Comparison of ENCODE assay signal across 33 mouse cellular contexts in genomic region chr14:55565748-55566147, GRCm38 (mm10). TPM values are rescaled to one million over a fixed set of nuclear protein-coding genes. Genes with fewer than 3 reads are reported as not detected.
DNase-seq lines count a peak whose midpoint lies in the region; ATAC-seq and TF ChIP-seq lines count a peak whose summit lies in the region.
"Had no signal": no experiment of that assay in that cellular context is flagged by ENCODE, and none has a peak within 500 bp of the region (broad histone marks: within the 10 kb centered on the region; RNA-seq: fewer than 3 reads in every experiment).

No protein-coding gene starts in this region.

- H3K4me2 ChIP-seq in hindbrain, postnatal 0 days (ENCODE audit: low read depth, low read length): no peak overlapping the region
- no peak overlapping the region for H3K4me2 ChIP-seq in hindbrain, embryonic 16.5 days (ENCODE audit: low read length)
- H3K4me2 ChIP-seq in limb, embryonic 13.5 days (replicated peaks): no peak overlapping the region
- H3K4me2 ChIP-seq in lung, postnatal 0 days (replicated peaks; ENCODE audit: low read depth, low read length): no peak overlapping the region
- H3K4me2 ChIP-seq: forebrain, embryonic 12.5 days; heart, embryonic 13.5 days; hindbrain, embryonic 14.5 days; liver, embryonic 13.5 days; midbrain, embryonic 13.5 days; neural tube, embryonic 15.5 days had no signal

- no peaks in the 10 kb centered on the region for H3K27me3 ChIP-seq in hindbrain, postnatal 0 days (ENCODE audit: insufficient read depth, low read length)
- H3K27me3 ChIP-seq in hindbrain, embryonic 16.5 days (replicated peaks; ENCODE audit: control insufficient read depth, insufficient read depth, low read length): no peaks in the 10 kb centered on the region
- H3K27me3 ChIP-seq in limb, embryonic 13.5 days: no peaks in the 10 kb centered on the region
- H3K27me3 ChIP-seq in limb, embryonic 10.5 days (ENCODE audit: low read depth, poor library complexity, severe bottlenecking): no peaks in the 10 kb centered on the region
- H3K27me3 ChIP-seq in lung, postnatal 0 days (replicated peaks; ENCODE audit: insufficient read depth, low read length): no peaks in the 10 kb centered on the region
- H3K27me3 ChIP-seq: forebrain, embryonic 12.5 days; heart, embryonic 13.5 days; liver, embryonic 13.5 days; midbrain, embryonic 13.5 days; neural tube, embryonic 15.5 days had no signal

- ATAC-seq in hindbrain, postnatal 0 days: no peak
- no peak for ATAC-seq in hindbrain, embryonic 16.5 days
- no peak for ATAC-seq in limb, embryonic 13.5 days (ENCODE audit: low FRiP score, low read depth)
- ATAC-seq in lung, postnatal 0 days: no peak
- ATAC-seq: activated CD4-positive, CD25-positive, alpha-beta regulatory T cell, adult 4 months; midbrain, embryonic 13.5 days had no signal

- DNase-seq in hindbrain, postnatal 0 days (ENCODE audit: low spot score): no peak
- no peak for DNase-seq in limb, embryonic 10.5 days (ENCODE audit: low spot score)
- DNase-seq in lung, postnatal 0 days (ENCODE audit: low spot score): no peak
- no peak for DNase-seq in lung, postnatal 14 days
- peak; percentile 35 for DNase-seq in NIH3T3 (ENCODE audit: low read depth)
- DNase-seq in adrenal gland, postnatal 4 days (ENCODE audit: low spot score in 2 of 2): no peak
- DNase-seq: adrenal gland, adult 2 months; adrenal gland, postnatal 36 days; cerebellum, adult 2 months; cerebellum, postnatal 14 days; gastrocnemius, postnatal 36 days; heart, adult 18-20 months; heart, postnatal 10 days; kidney, adult 9 months; layer of hippocampus, postnatal 36 days; left cerebral cortex, postnatal 4 days; liver, embryonic 13.5 days; retina, postnatal 1 day; right cerebral cortex, postnatal 14 days had no signal

- H3K9me3 ChIP-seq in hindbrain, postnatal 0 days (ENCODE audit: low read length): no peaks in the 10 kb centered on the region
- H3K9me3 ChIP-seq in hindbrain, embryonic 16.5 days (ENCODE audit: control insufficient read depth, low read length): no peaks in the 10 kb centered on the region
- no peaks in the 10 kb centered on the region for H3K9me3 ChIP-seq in limb, embryonic 13.5 days
- no peaks in the 10 kb centered on the region for H3K9me3 ChIP-seq in limb, embryonic 10.5 days (replicated peaks)
- no peaks in the 10 kb centered on the region for H3K9me3 ChIP-seq in lung, postnatal 0 days (ENCODE audit: low read length)
- H3K9me3 ChIP-seq: forebrain, embryonic 12.5 days; heart, embryonic 13.5 days; liver, embryonic 13.5 days; midbrain, embryonic 13.5 days; neural tube, embryonic 15.5 days had no signal

- peaks cover 61% of the 10 kb centered on the region for H3K36me3 ChIP-seq in hindbrain, postnatal 0 days (ENCODE audit: insufficient read depth, low read length)
- peaks cover 30% of the 10 kb centered on the region for H3K36me3 ChIP-seq in hindbrain, embryonic 16.5 days (ENCODE audit: control insufficient read depth, insufficient read depth, low read length)
- peaks cover 71% of the 10 kb centered on the region for H3K36me3 ChIP-seq in limb, embryonic 13.5 days
- peaks cover 78% of the 10 kb centered on the region for H3K36me3 ChIP-seq in limb, embryonic 10.5 days
- peaks cover 17% of the 10 kb centered on the region; the same call in 1 of the 2 replicates for H3K36me3 ChIP-seq in lung, postnatal 0 days (ENCODE audit: insufficient read depth, low read length)

- no peak for TF ChIP-seq EP300 in lung, postnatal 0 days (IDR thresholded peaks at IDR 0.05)

- H3K27ac ChIP-seq in hindbrain, postnatal 0 days: no peak overlapping the region
- no peak overlapping the region for H3K27ac ChIP-seq in hindbrain, embryonic 16.5 days (ENCODE audit: low read depth, low read length)
- no peak overlapping the region for H3K27ac ChIP-seq in limb, embryonic 13.5 days
- no peak overlapping the region for H3K27ac ChIP-seq in limb, embryonic 10.5 days
- no peak overlapping the region for H3K27ac ChIP-seq in lung, postnatal 0 days (ENCODE audit: low read length)
- H3K27ac ChIP-seq: forebrain, embryonic 12.5 days; heart, embryonic 13.5 days; hindbrain, embryonic 14.5 days; liver, embryonic 13.5 days; macrophage; midbrain, embryonic 13.5 days; neural tube, embryonic 15.5 days had no signal

- H3K4me3 ChIP-seq in hindbrain, postnatal 0 days (ENCODE audit: low read length): no peak overlapping the region
- H3K4me3 ChIP-seq in hindbrain, embryonic 16.5 days (ENCODE audit: low read length): no peak overlapping the region
- H3K4me3 ChIP-seq in limb, embryonic 13.5 days: no peak overlapping the region
- no peak overlapping the region for H3K4me3 ChIP-seq in limb, embryonic 10.5 days
- H3K4me3 ChIP-seq in lung, postnatal 0 days (ENCODE audit: low read depth, low read length): no peak overlapping the region
- H3K4me3 ChIP-seq: forebrain, embryonic 12.5 days; heart, embryonic 13.5 days; liver, embryonic 13.5 days; midbrain, embryonic 13.5 days; neural tube, embryonic 15.5 days had no signal

- H3K4me1 ChIP-seq in hindbrain, postnatal 0 days (ENCODE audit: insufficient read depth, low read length): peaks cover 15% of the 10 kb centered on the region
- H3K4me1 ChIP-seq in hindbrain, embryonic 16.5 days (ENCODE audit: control insufficient read depth, insufficient read depth, low read depth, low read length): peaks cover 13% of the 10 kb centered on the region
- H3K4me1 ChIP-seq in limb, embryonic 13.5 days: peaks cover 14% of the 10 kb centered on the region
- peaks cover 12% of the 10 kb centered on the region for H3K4me1 ChIP-seq in limb, embryonic 10.5 days
- peaks cover 7% of the 10 kb centered on the region; the same call in 1 of the 2 replicates for H3K4me1 ChIP-seq in lung, postnatal 0 days (ENCODE audit: insufficient read depth, low read depth, low read length)

- WGBS in hindbrain, postnatal 0 days: 76% methylated on average over 3 of the region's 3 CpGs
- 83% methylated on average over 3 of the region's 3 CpGs for WGBS in hindbrain, embryonic 16.5 days
- WGBS in limb, embryonic 13.5 days: 88% methylated on average over 3 of the region's 3 CpGs
- 86% methylated on average over 3 of the region's 3 CpGs for WGBS in limb, embryonic 10.5 days
- WGBS in lung, postnatal 0 days: 70% methylated on average over 3 of the region's 3 CpGs

- 0 out of 2 replicates have a peak, but pooled peaks have one; percentile 21 for TF ChIP-seq CTCF in hindbrain, postnatal 0 days (IDR thresholded peaks at IDR 0.05; ENCODE audit: low read depth)
- peak; percentile 35 for TF ChIP-seq CTCF in lung, postnatal 0 days (IDR thresholded peaks at IDR 0.05)

- H3K9ac ChIP-seq in hindbrain, postnatal 0 days (replicated peaks; ENCODE audit: low read length): no peak overlapping the region
- H3K9ac ChIP-seq in hindbrain, embryonic 16.5 days (ENCODE audit: low read depth, low read length): no peak overlapping the region
- H3K9ac ChIP-seq in limb, embryonic 13.5 days: peak overlapping the region; percentile 13; the same call in 1 of the 2 replicates
- no peak overlapping the region for H3K9ac ChIP-seq in lung, postnatal 0 days (replicated peaks; ENCODE audit: low read depth)
- H3K9ac ChIP-seq: forebrain, embryonic 12.5 days; heart, embryonic 13.5 days; hindbrain, embryonic 14.5 days; liver, embryonic 13.5 days; midbrain, embryonic 13.5 days; neural tube, embryonic 15.5 days had no signal

RNA-seq across cellular contexts. Expression of gene A730061H03Rik, which starts 5.5 kb away (rescaled TPM):
- not detected in 2 replicates for total RNA-seq in hindbrain, postnatal 0 days (2014; rRNA removed)
- 0.55 TPM in 1 of 2 replicates, not detected in the other for polyA plus RNA-seq in hindbrain, postnatal 0 days (2015; fragmentation: Nextera tagmentation; extraction: Ambion mirVana)
- 0.89 and 1.4 TPM in 2 replicates for polyA plus RNA-seq in hindbrain, embryonic 16.5 days (2015; fragmentation: Nextera tagmentation; extraction: Ambion mirVana)
- 0.74 TPM in 1 of 2 replicates, not detected in the other for polyA plus RNA-seq in limb, embryonic 13.5 days (2015; fragmentation: Nextera tagmentation; extraction: Ambion mirVana)
- 0.59 and 0.87 TPM in 2 replicates for polyA plus RNA-seq in limb, embryonic 10.5 days (2016; fragmentation: Nextera tagmentation; extraction: Ambion mirVana)
- 1.8 and 2.3 TPM in 2 replicates for polyA plus RNA-seq in lung, postnatal 0 days (2015; fragmentation: Nextera tagmentation; extraction: Ambion mirVana)
- total RNA-seq in adrenal gland, postnatal 4 days (2021): 1 to 10 TPM; 1.0 to 1.2 TPM
- total RNA-seq: gastrocnemius, postnatal 36 days; heart, adult 18-20 months; hematopoietic stem cell, adult 5-6 weeks; left cerebral cortex, postnatal 4 days had no signal
- polyA plus RNA-seq: activated CD4-positive, CD25-positive, alpha-beta regulatory T cell, adult 4 months; forebrain, embryonic 12.5 days; hindbrain, embryonic 14.5 days; macrophage; small intestine, adult 2 months had no signal

RNA-seq across cellular contexts. Expression of gene Dcaf11, which starts 5.9 kb away (rescaled TPM):
- total RNA-seq in hindbrain, postnatal 0 days (2014; rRNA removed): 97.9 and 118 TPM in 2 replicates
- polyA plus RNA-seq in hindbrain, postnatal 0 days (2015; fragmentation: Nextera tagmentation; extraction: Ambion mirVana): 94.1 and 102 TPM in 2 replicates
- polyA plus RNA-seq in hindbrain, embryonic 16.5 days (2015; fragmentation: Nextera tagmentation; extraction: Ambion mirVana): 110 and 127 TPM in 2 replicates
- 55.9 and 58.7 TPM in 2 replicates for polyA plus RNA-seq in limb, embryonic 13.5 days (2015; fragmentation: Nextera tagmentation; extraction: Ambion mirVana)
- polyA plus RNA-seq in limb, embryonic 10.5 days (2016; fragmentation: Nextera tagmentation; extraction: Ambion mirVana): 62.3 and 69.1 TPM in 2 replicates
- 93.4 and 95.3 TPM in 2 replicates for polyA plus RNA-seq in lung, postnatal 0 days (2015; fragmentation: Nextera tagmentation; extraction: Ambion mirVana)
- 10 to 100 TPM; 84.6 to 91.6 TPM for total RNA-seq in adrenal gland, postnatal 4 days (2021)

RNA-seq across cellular contexts. Expression of gene Fitm1, which starts 9.7 kb away (rescaled TPM):
- 2.9 TPM in 1 of 2 replicates, not detected in the other for total RNA-seq in hindbrain, postnatal 0 days (2014; rRNA removed)
- polyA plus RNA-seq in hindbrain, postnatal 0 days (2015; fragmentation: Nextera tagmentation; extraction: Ambion mirVana): 0.25 TPM in 1 of 2 replicates, not detected in the other
- 0.26 and 1.4 TPM in 2 replicates for polyA plus RNA-seq in hindbrain, embryonic 16.5 days (2015; fragmentation: Nextera tagmentation; extraction: Ambion mirVana)
- polyA plus RNA-seq in limb, embryonic 13.5 days (2015; fragmentation: Nextera tagmentation; extraction: Ambion mirVana): 22.5 and 25.5 TPM in 2 replicates
- polyA plus RNA-seq in limb, embryonic 10.5 days (2016; fragmentation: Nextera tagmentation; extraction: Ambion mirVana): 1.3 and 3.9 TPM in 2 replicates
- polyA plus RNA-seq in lung, postnatal 0 days (2015; fragmentation: Nextera tagmentation; extraction: Ambion mirVana): 1.3 and 1.5 TPM in 2 replicates
- total RNA-seq in adrenal gland, postnatal 4 days (2021): 1 to 10 TPM; 6.5 to 10.0 TPM
- total RNA-seq: hematopoietic stem cell, adult 5-6 weeks; layer of hippocampus, adult 8-10 months; layer of hippocampus, postnatal 36 days; left cerebral cortex, postnatal 4 days; megakaryocyte-erythroid progenitor cell, adult 5-6 weeks had no signal
- polyA plus RNA-seq: activated CD4-positive, CD25-positive, alpha-beta regulatory T cell, adult 4 months; cerebellum, adult 2 months; cortical plate, adult 2 months; macrophage; midbrain, embryonic 13.5 days had no signal

RNA-seq across cellular contexts. Expression of gene Psme1, which starts 12.2 kb away (rescaled TPM):
- total RNA-seq in hindbrain, postnatal 0 days (2014; rRNA removed): 86.5 and 128 TPM in 2 replicates
- 226 and 244 TPM in 2 replicates for polyA plus RNA-seq in hindbrain, postnatal 0 days (2015; fragmentation: Nextera tagmentation; extraction: Ambion mirVana)
- 223 and 230 TPM in 2 replicates for polyA plus RNA-seq in hindbrain, embryonic 16.5 days (2015; fragmentation: Nextera tagmentation; extraction: Ambion mirVana)
- 145 and 150 TPM in 2 replicates for polyA plus RNA-seq in limb, embryonic 13.5 days (2015; fragmentation: Nextera tagmentation; extraction: Ambion mirVana)
- 109 and 115 TPM in 2 replicates for polyA plus RNA-seq in limb, embryonic 10.5 days (2016; fragmentation: Nextera tagmentation; extraction: Ambion mirVana)
- polyA plus RNA-seq in lung, postnatal 0 days (2015; fragmentation: Nextera tagmentation; extraction: Ambion mirVana): 215 and 219 TPM in 2 replicates
- 100 to 1,000 TPM; 302 to 310 TPM for total RNA-seq in adrenal gland, postnatal 4 days (2021)

RNA-seq across cellular contexts. Expression of gene Emc9, which starts 19.4 kb away (rescaled TPM):
- 26.6 and 51.6 TPM in 2 replicates for total RNA-seq in hindbrain, postnatal 0 days (2014; rRNA removed)
- polyA plus RNA-seq in hindbrain, postnatal 0 days (2015; fragmentation: Nextera tagmentation; extraction: Ambion mirVana): 79.0 and 82.2 TPM in 2 replicates
- 49.4 and 64.2 TPM in 2 replicates for polyA plus RNA-seq in hindbrain, embryonic 16.5 days (2015; fragmentation: Nextera tagmentation; extraction: Ambion mirVana)
- 4.9 and 5.0 TPM in 2 replicates for polyA plus RNA-seq in limb, embryonic 13.5 days (2015; fragmentation: Nextera tagmentation; extraction: Ambion mirVana)
- 5.2 and 5.4 TPM in 2 replicates for polyA plus RNA-seq in limb, embryonic 10.5 days (2016; fragmentation: Nextera tagmentation; extraction: Ambion mirVana)
- 18.3 and 18.9 TPM in 2 replicates for polyA plus RNA-seq in lung, postnatal 0 days (2015; fragmentation: Nextera tagmentation; extraction: Ambion mirVana)
- 10 to 100 TPM; 40.9 to 47.0 TPM for total RNA-seq in adrenal gland, postnatal 4 days (2021)
